Mouse (Mus musculus) kidney, embryonic 14.5 days (tissue): ENCODE results near the gene Tex30. TPM values are rescaled to one million over a fixed set of nuclear protein-coding genes. Genes with fewer than 3 reads are reported as not detected.

ENCODE experiments used
- ATAC-seq: fragments of 200-750 bp; cut with Nextera tagmentation; 2 replicates; pipeline ENCODE4 v1.8.0; 2017; ENCODE audit warnings: moderate number of reproducible peaks, mild to moderate bottlenecking, moderate TSS enrichment, moderate library complexity; ENCODE audit not compliant: low FRiP score, low TSS enrichment
- H3K27ac ChIP-seq: fragments of 300-500 bp; sonication (generic); 2 replicates; pipeline ENCODE4 v1.5.1; 2014; ENCODE audit warnings: low read depth, mild to moderate bottlenecking, low read length, moderate library complexity, mixed read lengths
- H3K27me3 ChIP-seq: fragments of 300-500 bp; sonication (generic); 2 replicates; pipeline ENCODE4 v1.6.1; 2014; ENCODE audit warnings: mild to moderate bottlenecking, low read length; ENCODE audit not compliant: control insufficient read depth, insufficient read depth
- H3K36me3 ChIP-seq: fragments of 300-500 bp; sonication (generic); 2 replicates; pipeline ENCODE4 v1.6.1; 2014; ENCODE audit warnings: low read length, mixed read lengths; ENCODE audit not compliant: control insufficient read depth, insufficient read depth
- H3K4me1 ChIP-seq: fragments of 300-500 bp; sonication (generic); 2 replicates; pipeline ENCODE4 v1.6.1; 2014; ENCODE audit warnings: low read length, mixed read lengths; ENCODE audit not compliant: control insufficient read depth, insufficient read depth
- H3K4me2 ChIP-seq: fragments of 300-500 bp; sonication (generic); replicated peaks from 2 replicates; pipeline ENCODE4 v1.6.1; 2014; ENCODE audit warnings: low read depth, mild to moderate bottlenecking, low read length
- H3K4me3 ChIP-seq: fragments of 300-500 bp; sonication (generic); 2 replicates; pipeline ENCODE4 v1.5.1; 2014; ENCODE audit warnings: mild to moderate bottlenecking, low read length
- H3K9ac ChIP-seq: fragments of 300-500 bp; sonication (generic); 2 replicates; pipeline ENCODE4 v1.6.1; 2014; ENCODE audit warnings: low read depth, mild to moderate bottlenecking, low read length, moderate library complexity
- H3K9me3 ChIP-seq: fragments of 300-500 bp; sonication (generic); 2 replicates; pipeline ENCODE4 v1.6.1; 2016; ENCODE audit warnings: low read length; ENCODE audit not compliant: control insufficient read depth
- WGBS: fragments of 180-500 bp; shearing (Covaris S2); extraction: QIAGEN DNeasy Blood & Tissue Kit; methylation state at CpG from one replicate; pipeline ENCODE4 v1.1.7; 2014; 5-methylcytosine and 5-hydroxymethylcytosine counted together
- polyA plus RNA-seq: library from polyadenylated mRNA; unstranded; fragments of >200 nt; fragmentation: Nextera tagmentation; extraction: Ambion mirVana; gene quantifications from 2 replicates; pipeline ENCODE4 v1.2.1, GENCODE M21; 2014

The Tex30 gene
- polyA plus RNA-seq, 1 experiment from 2014 or later, result 104 TPM

GRCm38 (mm10) chr1:44119201-44120073 lies 17.2 kb upstream of the Tex30 start:
- WGBS, result under 1% methylated on average over 39 of the region's 43 CpGs
- no peaks in the 10 kb centered on the region for H3K4me1 ChIP-seq
- H3K27ac ChIP-seq, result peak overlapping the region; percentile 96
- peak overlapping the region; percentile 84 for H3K4me3 ChIP-seq
- H3K36me3 ChIP-seq, result peaks cover 14% of the 10 kb centered on the region
- H3K9me3 ChIP-seq, result no peaks in the 10 kb centered on the region
- peak overlapping the region; percentile 76 for H3K9ac ChIP-seq
- peak; percentile 91 for ATAC-seq
- H3K27me3 ChIP-seq, result no peaks in the 10 kb centered on the region
- peak overlapping the region; percentile 60 for H3K4me2 ChIP-seq

- Histone ChIP-seq H3K27ac (peak within 1 kb of the TSS; percentile 96), H3K9ac (peak within 1 kb of the TSS; percentile 76), H3K27me3 (no peaks in the 10 kb centered on the region), H3K4me1 (no peaks in the 10 kb centered on the region), H3K36me3 (peaks cover 23% of the 10 kb centered on the region), H3K9me3 (no peaks in the 10 kb centered on the region), H3K4me3 (peak within 1 kb of the TSS; percentile 84), H3K4me2 (peak within 1 kb of the TSS; percentile 60)
- WGBS, result under 1% methylated on average over 39 of the region's 39 CpGs
- peak; percentile 96 for ATAC-seq
These were observed 16.2 kb upstream of the Tex30 start, which contains the start of the genes Kdelc1 and Bivm for GRCm38 (mm10) chr1:44118239-44119054. TSS of gene Kdelc1 (minus strand) at chr1:44118808. TSS of gene Bivm (plus strand) at chr1:44118957.

- no peak for ATAC-seq
- Histone ChIP-seq H3K36me3 (peaks cover 31% of the 10 kb centered on the region), H3K27ac (no peak overlapping the region), H3K4me2 (peak overlapping the region; percentile 60), H3K27me3 (no peaks in the 10 kb centered on the region), H3K9ac (peak overlapping the region; percentile 76; the same call in 1 of the 2 replicates), H3K4me3 (peak overlapping the region; percentile 84), H3K9me3 (no peaks in the 10 kb centered on the region), H3K4me1 (no peaks in the 10 kb centered on the region)
These were observed 15.3 kb upstream of the Tex30 start for GRCm38 (mm10) chr1:44117571-44117970.

GRCm38 (mm10) chr1:44102939-44103338 lies 698 bp upstream of the Tex30 start:
- H3K36me3 ChIP-seq, result peaks cover 22% of the 10 kb centered on the region
- H3K9ac ChIP-seq, result peak overlapping the region; percentile 50
- H3K27me3 ChIP-seq, result no peaks in the 10 kb centered on the region
- H3K9me3 ChIP-seq, result no peaks in the 10 kb centered on the region
- peaks cover 12% of the 10 kb centered on the region for H3K4me1 ChIP-seq
- peak overlapping the region; percentile 63 for H3K4me2 ChIP-seq
- 18% methylated on average over 5 of the region's 5 CpGs for WGBS
- peak overlapping the region; percentile 85 for H3K4me3 ChIP-seq
- no peak for ATAC-seq
- no peak overlapping the region for H3K27ac ChIP-seq

GRCm38 (mm10) chr1:44101448-44102225 lies 604 bp downstream of the Tex30 start:
- Histone ChIP-seq H3K27me3 (no peaks in the 10 kb centered on the region), H3K4me3 (peak overlapping the region; percentile 85), H3K9me3 (no peaks in the 10 kb centered on the region), H3K9ac (peak overlapping the region; percentile 81), H3K4me2 (peak overlapping the region; percentile 63), H3K4me1 (peaks cover 12% of the 10 kb centered on the region), H3K27ac (peak overlapping the region; percentile 93), H3K36me3 (peaks cover 11% of the 10 kb centered on the region)
- ATAC-seq, result peak; percentile 86
- WGBS, result under 1% methylated on average over 52 of the region's 55 CpGs

- no peaks in the 10 kb centered on the region for H3K27me3 ChIP-seq
- no peak overlapping the region for H3K9ac ChIP-seq
- H3K4me3 ChIP-seq, result no peak overlapping the region
- no peaks in the 10 kb centered on the region for H3K36me3 ChIP-seq
- no peak overlapping the region for H3K27ac ChIP-seq
- no peaks in the 10 kb centered on the region for H3K4me1 ChIP-seq
- no peak for ATAC-seq
- H3K9me3 ChIP-seq, result no peaks in the 10 kb centered on the region
- H3K4me2 ChIP-seq, result no peak overlapping the region
- WGBS, result 0% methylated on average over 1 of the region's 1 CpGs
These were observed 37.6 kb downstream of the Tex30 start for GRCm38 (mm10) chr1:44064625-44065024.

GRCm38 (mm10) chr1:44063439-44063838 lies 38.8 kb downstream of the Tex30 start:
- WGBS, result 93% methylated on average over 6 of the region's 6 CpGs
- Histone ChIP-seq H3K27me3 (no peaks in the 10 kb centered on the region), H3K9me3 (no peaks in the 10 kb centered on the region)

GRCm38 (mm10) chr1:44061836-44062235 lies 40.4 kb downstream of the Tex30 start, which contains the start of gene Gm8251:
TSS of gene Gm8251 (minus strand) at chr1:44061936.
- Histone ChIP-seq H3K4me2 (no peak within 1 kb of the TSS), H3K4me1 (no peaks in the 10 kb centered on the region), H3K27ac (no peak within 1 kb of the TSS), H3K36me3 (no peaks in the 10 kb centered on the region), H3K27me3 (no peaks in the 10 kb centered on the region), H3K9ac (no peak within 1 kb of the TSS), H3K9me3 (no peaks in the 10 kb centered on the region), H3K4me3 (no peak within 1 kb of the TSS)
- 83% methylated on average over 2 of the region's 2 CpGs for WGBS
- no peak for ATAC-seq

More at GRCm38 (mm10) chr1:44063439-44063838, 38.8 kb downstream of the Tex30 start:
- no peaks in the 10 kb centered on the region for H3K4me1 ChIP-seq
- no peaks in the 10 kb centered on the region for H3K36me3 ChIP-seq
- no peak overlapping the region for H3K9ac ChIP-seq
- no peak overlapping the region for H3K4me3 ChIP-seq
- no peak for ATAC-seq
- H3K27ac ChIP-seq, result no peak overlapping the region
- no peak overlapping the region for H3K4me2 ChIP-seq
